Mouse (Mus musculus) frontal cortex, postnatal 36 days (tissue): ENCODE results near the gene Zfp512b.
A peak's percentile ranks its signal among the peaks of the same experiment; 100 is the strongest.

Experiments used
- DNase-seq, 2 experiments: peaks; one replicate each; pipeline ENCODE4 v3.0.0; 2022; ENCODE audit warnings: low spot score in 2 of 2

The Zfp512b gene

GRCm38 (mm10) chr2:181589732-181590105, 2.9 kb downstream of the Zfp512b start:
- DNase-seq = no peak

GRCm38 (mm10) chr2:181589011-181589731, 3.4 kb downstream of the Zfp512b start:
- no peak for DNase-seq

- no peak for DNase-seq
These were observed 4.3 kb downstream of the Zfp512b start for GRCm38 (mm10) chr2:181588229-181588780.

GRCm38 (mm10) chr2:181587796-181588195, 4.8 kb downstream of the Zfp512b start:
- no peak for DNase-seq

GRCm38 (mm10) chr2:181586124-181586523, 6.5 kb downstream of the Zfp512b start:
- DNase-seq = no peak

- DNase-seq = no peak
These were observed 7.1 kb downstream of the Zfp512b start for GRCm38 (mm10) chr2:181585506-181585905.

- DNase-seq = no peak
These were observed 8.1 kb downstream of the Zfp512b start, which contains the start of gene Uckl1 for GRCm38 (mm10) chr2:181584411-181584942. Gene Uckl1 (minus strand): TSS chr2:181584892.

- DNase-seq = no peak
These were observed 8.9 kb downstream of the Zfp512b start for GRCm38 (mm10) chr2:181583460-181584257.

- DNase-seq = no peak
These were observed 9.7 kb downstream of the Zfp512b start for GRCm38 (mm10) chr2:181582939-181583338.

- no peak for DNase-seq
These were observed 10.2 kb downstream of the Zfp512b start for GRCm38 (mm10) chr2:181582358-181582757.

GRCm38 (mm10) chr2:181581402-181582120, 11.0 kb downstream of the Zfp512b start:
- peak; percentile 86 to 92 for DNase-seq

- peak; percentile 68 to 81 for DNase-seq
These were observed 11.6 kb downstream of the Zfp512b start for GRCm38 (mm10) chr2:181581016-181581401.

GRCm38 (mm10) chr2:181580131-181580772, 12.4 kb downstream of the Zfp512b start:
- no peak for DNase-seq

- DNase-seq = no peak
These were observed 12.9 kb downstream of the Zfp512b start for GRCm38 (mm10) chr2:181579681-181580080.

- no peak for DNase-seq
These were observed 13.6 kb downstream of the Zfp512b start for GRCm38 (mm10) chr2:181578790-181579618.

- DNase-seq = no peak
These were observed 14.5 kb downstream of the Zfp512b start for GRCm38 (mm10) chr2:181577981-181578581.

GRCm38 (mm10) chr2:181577126-181577525, 15.5 kb downstream of the Zfp512b start:
- DNase-seq = no peak

- no peak for DNase-seq
These were observed 16.0 kb downstream of the Zfp512b start for GRCm38 (mm10) chr2:181576613-181577012.

- no peak for DNase-seq
These were observed 17.6 kb downstream of the Zfp512b start for GRCm38 (mm10) chr2:181574921-181575545.
